Mouse (Mus musculus) small intestine, adult 2 months (tissue): Measurements from ENCODE around the gene Ccin.

Source experiments
- CTCF ChIP-seq: fragments of 200-500 bp; IDR thresholded peaks from 2 replicates; pipeline ENCODE4 v1.5.1; 2012; ENCODE audit warnings: low read depth, mild to moderate bottlenecking, control low read depth, inconsistent platforms, low read length, moderate library complexity, mixed read lengths; ENCODE audit not compliant: insufficient replicate concordance, insufficient read length; ENCODE audit errors: extremely low read depth
- POLR2A ChIP-seq: fragments of 200-500 bp; IDR thresholded peaks from 2 replicates; pipeline ENCODE4 v1.6.1; 2012; ENCODE audit warnings: low read depth, mild to moderate bottlenecking, control low read depth, inconsistent platforms, low read length, moderate library complexity

- TF ChIP-seq POLR2A (no peak), CTCF (no peak)
Observed at GRCm38 (mm10) chr4:43936749-43937674, 46.3 kb upstream of the Ccin start.
